Mouse (Mus musculus) embryonic facial prominence, embryonic 13.5 days (tissue): ENCODE results near the gene Mansc4. TPM values are rescaled to one million over a fixed set of nuclear protein-coding genes. Genes with fewer than 3 reads are reported as not detected.
A peak's percentile ranks its signal among the peaks of the same experiment; 100 is the strongest.

Source experiments
- ATAC-seq: fragments of 200-750 bp; cut with Nextera tagmentation; 2 replicates; pipeline ENCODE4 v1.8.0; 2017; ENCODE audit warnings: low read depth; ENCODE audit not compliant: insufficient number of reproducible peaks, insufficient read depth, low FRiP score, low TSS enrichment
- H3K27ac ChIP-seq: fragments of 300-500 bp; sonication (generic); 2 replicates; pipeline ENCODE4 v1.5.1; 2015; ENCODE audit warnings: moderate library complexity, mild to moderate bottlenecking, inconsistent platforms
- H3K27me3 ChIP-seq: fragments of 300-500 bp; sonication (generic); 2 replicates; pipeline ENCODE4 v1.6.1; 2015; ENCODE audit warnings: mild to moderate bottlenecking, inconsistent platforms
- H3K36me3 ChIP-seq: fragments of 300-500 bp; sonication (generic); 2 replicates; pipeline ENCODE4 v1.6.1; 2015; ENCODE audit warnings: mild to moderate bottlenecking, inconsistent platforms
- H3K4me1 ChIP-seq: fragments of 300-500 bp; sonication (generic); 2 replicates; pipeline ENCODE4 v1.6.1; 2015; ENCODE audit warnings: inconsistent platforms
- H3K4me2 ChIP-seq: fragments of 300-500 bp; sonication (generic); 2 replicates; pipeline ENCODE4 v1.6.1; 2015; ENCODE audit warnings: moderate library complexity, mild to moderate bottlenecking, inconsistent platforms
- H3K4me3 ChIP-seq: fragments of 300-500 bp; sonication (generic); 2 replicates; pipeline ENCODE4 v1.5.1; 2015; ENCODE audit warnings: mild to moderate bottlenecking, inconsistent platforms
- H3K9ac ChIP-seq: fragments of 300-500 bp; sonication (generic); 2 replicates; pipeline ENCODE4 v1.6.1; 2015; ENCODE audit warnings: mild to moderate bottlenecking, inconsistent platforms
- H3K9me3 ChIP-seq: fragments of 300-500 bp; sonication (generic); 2 replicates; pipeline ENCODE4 v1.6.1; 2016; ENCODE audit warnings: inconsistent platforms
- WGBS: fragments of 180-500 bp; shearing (Covaris S2); methylation state at CpG from one replicate; pipeline ENCODE4 v1.1.7; 2015; ENCODE audit warnings: mixed read lengths; 5-methylcytosine and 5-hydroxymethylcytosine counted together
- polyA plus RNA-seq: library from polyadenylated mRNA; unstranded; fragments of >200 nt; fragmentation: Nextera tagmentation; extraction: Ambion mirVana; gene quantifications from 2 replicates; pipeline ENCODE4 v1.2.1, GENCODE M21; 2015

Gene Mansc4
- polyA plus RNA-seq, 1 experiment from 2014 or later: 6.1 TPM

GRCm38 (mm10) chr6:147051666-147052065 is 35.2 kb downstream of the Mansc4 start:
- Histone ChIP-seq H3K9ac (no peak overlapping the region), H3K9me3 (no peaks in the 10 kb centered on the region), H3K4me3 (no peak overlapping the region), H3K27me3 (no peaks in the 10 kb centered on the region), H3K4me1 (peaks cover 4% of the 10 kb centered on the region; the same call in 1 of the 2 replicates), H3K36me3 (peaks cover 88% of the 10 kb centered on the region), H3K4me2 (no peak overlapping the region), H3K27ac (no peak overlapping the region)
- ATAC-seq: no peak
- 95% methylated on average over 8 of the region's 8 CpGs for WGBS

GRCm38 (mm10) chr6:147049239-147049805 is 37.5 kb downstream of the Mansc4 start:
- Histone ChIP-seq H3K36me3 (peaks cover 72% of the 10 kb centered on the region), H3K27ac (no peak overlapping the region), H3K27me3 (no peaks in the 10 kb centered on the region), H3K4me1 (peaks cover under 1% of the 10 kb centered on the region; the same call in 1 of the 2 replicates), H3K4me2 (no peak overlapping the region), H3K4me3 (no peak overlapping the region), H3K9ac (no peak overlapping the region), H3K9me3 (no peaks in the 10 kb centered on the region)
- 93% methylated on average over 13 of the region's 13 CpGs for WGBS
- ATAC-seq: no peak

- H3K36me3 ChIP-seq: peaks cover 25% of the 10 kb centered on the region
- H3K9me3 ChIP-seq: no peaks in the 10 kb centered on the region
- peak overlapping the region; percentile 96 for H3K9ac ChIP-seq
- WGBS: 45% methylated on average over 7 of the region's 7 CpGs
- peak overlapping the region; percentile 72 for H3K4me2 ChIP-seq
- H3K27me3 ChIP-seq: peaks cover 4% of the 10 kb centered on the region; the same call in 1 of the 2 replicates
- peak overlapping the region; percentile 88 for H3K4me3 ChIP-seq
- ATAC-seq: no peak
- H3K4me1 ChIP-seq: peaks cover 11% of the 10 kb centered on the region
- H3K27ac ChIP-seq: no peak overlapping the region
These were observed 43.2 kb downstream of the Mansc4 start for GRCm38 (mm10) chr6:147043633-147044032.

GRCm38 (mm10) chr6:147042291-147043290 is 44.2 kb downstream of the Mansc4 start, which contains the start of gene Mrps35:
Mrps35 (plus strand) TSS chr6:147042764.
- Histone ChIP-seq H3K9me3 (no peaks in the 10 kb centered on the region), H3K27ac (peak within 1 kb of the TSS; percentile 89)

GRCm38 (mm10) chr6:147032303-147032925 is 54.4 kb downstream of the Mansc4 start, which contains the start of gene Rep15:
Rep15 (plus strand) TSS chr6:147032584.
- ATAC-seq: no peak
- Histone ChIP-seq H3K9ac (no peak within 1 kb of the TSS), H3K27ac (no peak within 1 kb of the TSS), H3K4me2 (no peak within 1 kb of the TSS), H3K36me3 (peaks cover 48% of the 10 kb centered on the region), H3K9me3 (no peaks in the 10 kb centered on the region), H3K4me1 (no peaks in the 10 kb centered on the region), H3K27me3 (no peaks in the 10 kb centered on the region), H3K4me3 (no peak within 1 kb of the TSS)
- 67% methylated on average over 13 of the region's 13 CpGs for WGBS

More at GRCm38 (mm10) chr6:147042291-147043290, 44.2 kb downstream of the Mansc4 start, which contains the start of gene Mrps35:
- H3K36me3 ChIP-seq: peaks cover 15% of the 10 kb centered on the region
- H3K4me2 ChIP-seq: peak within 1 kb of the TSS; percentile 72
- 3% methylated on average over 65 of the region's 66 CpGs for WGBS
- peaks cover 4% of the 10 kb centered on the region; the same call in 1 of the 2 replicates for H3K27me3 ChIP-seq
- peak within 1 kb of the TSS; percentile 88 for H3K4me3 ChIP-seq
- peak within 1 kb of the TSS; percentile 96 for H3K9ac ChIP-seq
- peak; percentile 94 for ATAC-seq
- H3K4me1 ChIP-seq: peaks cover 11% of the 10 kb centered on the region

- no peak overlapping the region for H3K4me3 ChIP-seq
- no peaks in the 10 kb centered on the region for H3K9me3 ChIP-seq
- 89% methylated on average over 15 of the region's 15 CpGs for WGBS
- H3K27ac ChIP-seq: no peak overlapping the region
- H3K4me1 ChIP-seq: no peaks in the 10 kb centered on the region
- ATAC-seq: no peak
- no peak overlapping the region for H3K4me2 ChIP-seq
- no peaks in the 10 kb centered on the region for H3K27me3 ChIP-seq
- peaks cover 67% of the 10 kb centered on the region for H3K36me3 ChIP-seq
- no peak overlapping the region for H3K9ac ChIP-seq
These were observed 56.5 kb downstream of the Mansc4 start for GRCm38 (mm10) chr6:147030096-147030885.

- no peak for ATAC-seq
- Histone ChIP-seq H3K4me2 (no peak overlapping the region), H3K36me3 (peaks cover 72% of the 10 kb centered on the region), H3K4me3 (no peak overlapping the region), H3K27ac (no peak overlapping the region), H3K27me3 (no peaks in the 10 kb centered on the region), H3K9me3 (no peaks in the 10 kb centered on the region), H3K4me1 (no peaks in the 10 kb centered on the region), H3K9ac (no peak overlapping the region)
- WGBS: 93% methylated on average over 9 of the region's 9 CpGs
These were observed 57.2 kb downstream of the Mansc4 start for GRCm38 (mm10) chr6:147029591-147029990.

GRCm38 (mm10) chr6:147028396-147028795 is 58.4 kb downstream of the Mansc4 start:
- whole genome bisulfite sequencing: 88% methylated on average over 2 of the region's 2 CpGs
- H3K4me2 ChIP-seq: no peak overlapping the region
- H3K9me3 ChIP-seq: no peaks in the 10 kb centered on the region
- no peak overlapping the region for H3K27ac ChIP-seq
- peaks cover 76% of the 10 kb centered on the region for H3K36me3 ChIP-seq
- H3K4me3 ChIP-seq: no peak overlapping the region
- no peaks in the 10 kb centered on the region for H3K27me3 ChIP-seq
- no peak overlapping the region for H3K9ac ChIP-seq
- ATAC-seq: no peak
- no peaks in the 10 kb centered on the region for H3K4me1 ChIP-seq

Other genes with a start within 250 kb of the Mansc4 start
- not detected in 2 replicates for gene Smco2, start 236.9 kb downstream of the Mansc4 start, polyA plus RNA-seq
- 56.6 and 57.9 TPM in 2 replicates for gene Ppfibp1, start 198.5 kb downstream of the Mansc4 start, polyA plus RNA-seq
- 0.29 and 0.45 TPM in 2 replicates for gene 1700034J05Rik, start 132.6 kb downstream of the Mansc4 start, polyA plus RNA-seq
- gene Rep15, start 54.4 kb downstream of the Mansc4 start, polyA plus RNA-seq: 1.3 and 1.7 TPM in 2 replicates
- 102 and 106 TPM in 2 replicates for gene Mrps35, start 44.3 kb downstream of the Mansc4 start, polyA plus RNA-seq
- 9.2 and 10.5 TPM in 2 replicates for gene Klhl42, start 4.3 kb upstream of the Mansc4 start, polyA plus RNA-seq
- gene Pthlh, start 177.2 kb upstream of the Mansc4 start, polyA plus RNA-seq: 23.8 and 31.3 TPM in 2 replicates